In genomic region chr16:50432062-50432878, GRCm38 (mm10) we compare ENCODE assay signal across 8 mouse cellular contexts. TPM values are rescaled to one million over a fixed set of nuclear protein-coding genes. Genes with fewer than 3 reads are reported as not detected.
DNase-seq lines count a peak whose midpoint lies in the region; ATAC-seq and TF ChIP-seq lines count a peak whose summit lies in the region.

Gene Bbx (minus strand): TSS chr16:50432390.

- peak; percentile 98 to 99 for DNase-seq in gastrocnemius, adult 8-10 months (ENCODE audit: low spot score in 2 of 2)
- DNase-seq in hindlimb bud, embryonic 11.5 days (ENCODE audit: extremely low spot score, low read depth, low spot score): peak; percentile 93
- DNase-seq in left cerebral cortex, adult 8-10 months (ENCODE audit: low spot score in 2 of 2): peak; percentile 98 to 100
- DNase-seq in right cerebral cortex, postnatal 10 days (ENCODE audit: low spot score in 2 of 2): peak; percentile 98 to 99
- DNase-seq in urinary bladder, postnatal 25 days (ENCODE audit: low spot score): peak; percentile 89

- peaks cover 10% of the 10 kb centered on the region for H3K36me3 ChIP-seq in megakaryocyte, embryonic 14.5 days (replicated peaks; ENCODE audit: low read length)

- H3K4me1 ChIP-seq in cortical plate, adult 2 months (ENCODE audit: control insufficient read depth, insufficient read depth, low read length): no peaks in the 10 kb centered on the region
- peaks cover 21% of the 10 kb centered on the region for H3K4me1 ChIP-seq in megakaryocyte, embryonic 14.5 days

- peak within 1 kb of the TSS; percentile 35 for H3K4me3 ChIP-seq in cortical plate, adult 2 months (ENCODE audit: insufficient read depth, low read length)
- H3K4me3 ChIP-seq in megakaryocyte, embryonic 14.5 days (replicated peaks): peak within 1 kb of the TSS; percentile 98

- ATAC-seq in activated CD4-positive, CD25-positive, alpha-beta regulatory T cell, adult 4 months: peak; percentile 92

- peak; percentile 97 for TF ChIP-seq POLR2A in cortical plate, adult 2 months (IDR thresholded peaks at IDR 0.05; ENCODE audit: extremely low read depth, insufficient read depth, low read length)

- H3K27ac ChIP-seq in cortical plate, adult 2 months (ENCODE audit: insufficient read depth, low read length): peak within 1 kb of the TSS; percentile 53

- no peaks in the 10 kb centered on the region for H3K9me3 ChIP-seq in megakaryocyte, embryonic 14.5 days

- no peaks in the 10 kb centered on the region for H3K27me3 ChIP-seq in megakaryocyte, embryonic 14.5 days (replicated peaks)

- TF ChIP-seq CTCF in cortical plate, adult 2 months (IDR thresholded peaks at IDR 0.05; ENCODE audit: extremely low read depth, insufficient read depth, low read length): no peak

RNA-seq across cellular contexts. Expression of gene Bbx, which starts in this region (rescaled TPM):
- polyA plus RNA-seq in activated CD4-positive, CD25-positive, alpha-beta regulatory T cell, adult 4 months (2017; shearing (Covaris generic)): 10 to 100 TPM; 37.7 to 43.7 TPM
- polyA plus RNA-seq in cortical plate, adult 2 months (2012; rRNA removed): 9.9 and 10.4 TPM in 2 replicates
- 10 to 100 TPM in 1 of 4 experiments, 1 to 10 TPM in 3; 8.5 to 11.6 (median 9.0) TPM for total RNA-seq in gastrocnemius, adult 8-10 months (2022)
- 10 to 100 TPM; 23.5 to 28.2 (median 25.4) TPM for total RNA-seq in left cerebral cortex, adult 8-10 months (2022)
- 0.89 TPM in 1 of 2 replicates, not detected in the other for polyA plus RNA-seq in megakaryocyte, embryonic 14.5 days (2012; ENCODE audit: insufficient read depth, low replicate concordance)

Comparison
In these comparisons a context has a peak if more than half of its experiments do, and no peak if none do; other contexts are left out.
1. Peak in every context shown above with its lines: DNase-seq, ATAC-seq, H3K4me3 ChIP-seq and H3K27ac ChIP-seq.